Mouse (Mus musculus): ENCODE measurements around the gene Mvb12b. TPM values are rescaled to one million over a fixed set of nuclear protein-coding genes. Genes with fewer than 3 reads are reported as not detected.

Mvb12b gene
- total RNA-seq, 2 experiments from 2014 or later = 17.4 to 23.0 TPM

- no peak for DNase-seq
These were observed 34.5 kb downstream of the Mvb12b start for GRCm38 (mm10) chr2:33853011-33853976.

- no peak for DNase-seq
These were observed 40.4 kb downstream of the Mvb12b start for GRCm38 (mm10) chr2:33847196-33847834.

GRCm38 (mm10) chr2:33846635-33847034 is 41.1 kb downstream of the Mvb12b start:
- DNase-seq = no peak

GRCm38 (mm10) chr2:33843642-33844041 is 44.1 kb downstream of the Mvb12b start:
- DNase-seq = no peak

GRCm38 (mm10) chr2:33842983-33843577 is 44.7 kb downstream of the Mvb12b start:
- DNase-seq = peak; percentile 20

GRCm38 (mm10) chr2:33841980-33842379 is 45.8 kb downstream of the Mvb12b start:
- no peak for DNase-seq

- no peak for DNase-seq
These were observed 47.3 kb downstream of the Mvb12b start for GRCm38 (mm10) chr2:33840483-33840882.

GRCm38 (mm10) chr2:33839252-33839651 is 48.5 kb downstream of the Mvb12b start:
- DNase-seq = no peak

GRCm38 (mm10) chr2:33837297-33837696 is 50.4 kb downstream of the Mvb12b start:
- no peak for DNase-seq

- DNase-seq = no peak
These were observed 51.0 kb downstream of the Mvb12b start for GRCm38 (mm10) chr2:33836660-33837213.

GRCm38 (mm10) chr2:33835038-33835437 is 52.7 kb downstream of the Mvb12b start:
- DNase-seq = no peak

GRCm38 (mm10) chr2:33833902-33834301 is 53.8 kb downstream of the Mvb12b start:
- no peak for DNase-seq

GRCm38 (mm10) chr2:33829870-33830269 is 57.9 kb downstream of the Mvb12b start:
- DNase-seq = no peak

- DNase-seq = no peak
These were observed 61.0 kb downstream of the Mvb12b start for GRCm38 (mm10) chr2:33826777-33827176.

- DNase-seq = no peak
These were observed 62.7 kb downstream of the Mvb12b start for GRCm38 (mm10) chr2:33824935-33825514.

- DNase-seq = peak; percentile 92
These were observed 65.8 kb downstream of the Mvb12b start for GRCm38 (mm10) chr2:33821677-33822607.

- no peak for DNase-seq
These were observed 67.3 kb downstream of the Mvb12b start for GRCm38 (mm10) chr2:33820450-33820849.

- DNase-seq = no peak
These were observed 67.7 kb downstream of the Mvb12b start for GRCm38 (mm10) chr2:33820037-33820436.

- DNase-seq = no peak
These were observed 69.4 kb downstream of the Mvb12b start for GRCm38 (mm10) chr2:33818385-33818784.

- no peak for DNase-seq
These were observed 69.9 kb downstream of the Mvb12b start for GRCm38 (mm10) chr2:33817663-33818346.
